Mouse (Mus musculus) adrenal gland, adult 18-20 months (tissue): ENCODE measurements around the gene Usp38. TPM values are rescaled to one million over a fixed set of nuclear protein-coding genes. Genes with fewer than 3 reads are reported as not detected.
"Not testable (repeated sequence)": the region's sequence is repeated elsewhere in the genome, so short reads cannot be mapped to it uniquely, and the experiment has no call there.

Experiments
- DNase-seq, 2 experiments: peaks; one replicate each; pipeline ENCODE4 v3.0.0; 2021 to 2022; ENCODE audit warnings: low spot score in 2 of 2
- long read RNA-seq, 2 experiments: library from polyadenylated mRNA; stranded (forward); transcript quantifications; one replicate each; pipeline ENCODE4 v2.0.0; 2021
- total RNA-seq, 2 experiments: library from RNA; stranded (reverse); gene quantifications; 1 replicate in 1 of 2; 2 replicates in 1 of 2; pipeline ENCODE4 v1.2.3; 2021

The Usp38 gene
- total RNA-seq: 10 to 100 TPM; 23.2 to 25.1 TPM
- long read RNA-seq, experiment 1, full-length matches to known transcripts: 16 of 17 reads
- long read RNA-seq, experiment 1, partial matches to known transcripts: 1 of 17 reads
- long read RNA-seq, experiment 1, other reads (novel, unspliced or antisense): 0 of 17 reads
- long read RNA-seq, experiment 2, full-length matches to known transcripts: 21 of 28 reads
- long read RNA-seq, experiment 2, partial matches to known transcripts: 6 of 28 reads
- long read RNA-seq, experiment 2, other reads (novel, unspliced or antisense): 1 of 28 reads

DNA sequence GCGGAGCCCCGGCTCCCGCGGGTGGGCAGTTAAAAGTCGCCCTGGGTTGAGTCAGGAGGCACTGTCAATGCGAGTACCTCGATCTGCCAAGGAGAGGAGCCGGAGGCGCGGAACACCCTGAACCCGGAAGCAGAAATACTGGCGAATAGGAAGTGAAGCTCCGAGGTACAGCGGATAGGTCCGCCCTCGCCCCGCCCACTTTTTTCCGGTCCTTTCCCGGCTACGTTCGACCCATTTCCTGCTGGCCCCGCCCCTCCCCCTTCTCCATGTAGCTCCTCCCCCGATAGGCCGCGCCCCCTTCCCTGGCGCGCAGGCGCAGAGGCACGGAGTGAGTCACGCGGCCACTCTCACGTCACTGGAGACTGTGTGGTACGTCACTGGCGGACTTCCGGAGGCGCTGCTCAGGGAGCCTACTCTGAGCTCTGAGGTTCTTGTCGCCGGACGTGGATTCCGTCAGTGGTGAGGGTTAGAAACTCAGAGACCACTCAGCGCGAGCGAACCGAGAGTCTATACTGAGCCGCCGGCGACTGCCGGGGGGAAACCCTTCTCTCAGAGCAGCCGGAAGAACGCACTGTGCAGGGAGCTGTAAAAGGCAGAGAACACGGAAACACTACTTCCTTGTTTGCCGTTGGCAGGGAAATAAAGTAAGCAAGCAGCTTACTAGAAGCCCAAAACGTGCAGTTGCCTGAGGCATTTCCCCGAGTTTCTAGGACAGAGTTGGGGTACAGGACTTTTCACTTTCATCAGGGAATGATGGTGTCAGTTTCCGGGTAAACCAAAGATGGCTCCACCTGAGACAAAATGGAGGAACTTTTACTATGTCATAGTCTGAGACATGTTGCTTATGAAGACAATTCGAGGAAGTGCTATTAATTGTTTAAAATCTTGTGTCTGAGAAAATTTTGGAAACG, at the start of gene Usp38:
Usp38 (minus strand) TSS at position 140 of the 911 bp plus-strand sequence.
- DNase-seq: peak; percentile 100

DNA sequence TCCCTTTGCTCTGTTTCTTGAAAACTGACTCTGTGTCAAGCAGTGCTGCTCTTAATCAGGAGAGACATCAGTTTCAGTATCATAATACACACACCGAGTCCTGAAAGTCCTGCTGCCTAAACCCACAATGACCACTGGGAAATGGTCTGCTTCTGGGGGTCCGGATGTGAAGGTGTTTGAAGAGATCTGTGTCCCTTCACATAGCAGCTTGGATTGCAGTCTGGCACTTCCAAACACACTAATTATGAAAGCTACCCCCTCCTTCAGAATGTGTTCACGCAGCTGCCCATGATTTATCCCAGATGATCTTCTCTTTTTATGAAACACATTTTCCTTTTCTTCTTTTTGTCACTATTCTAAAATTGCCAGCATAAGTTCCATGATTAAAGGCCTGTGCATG, 47.8 kb upstream of the Usp38 start:
- no peak for DNase-seq

DNA sequence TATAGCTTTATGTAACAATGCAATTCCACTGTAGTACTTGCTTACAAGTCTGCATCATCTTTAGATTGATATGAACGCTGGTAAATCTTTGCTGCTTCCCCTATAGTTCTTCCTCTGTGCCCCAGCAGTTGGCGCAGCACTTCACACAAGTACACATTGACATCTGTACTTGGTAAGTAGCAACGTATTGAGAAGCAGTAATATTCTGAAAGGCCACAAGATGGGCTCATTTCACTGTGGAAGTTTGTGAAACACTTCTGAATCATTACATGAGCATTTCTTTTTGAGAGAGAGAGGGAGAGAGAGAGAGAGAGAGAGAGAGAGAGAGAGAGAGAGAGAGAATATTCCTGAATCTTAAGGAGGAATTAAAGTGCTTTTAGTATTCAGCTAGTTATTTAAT, 47.2 kb upstream of the Usp38 start:
- no peak for DNase-seq

DNA sequence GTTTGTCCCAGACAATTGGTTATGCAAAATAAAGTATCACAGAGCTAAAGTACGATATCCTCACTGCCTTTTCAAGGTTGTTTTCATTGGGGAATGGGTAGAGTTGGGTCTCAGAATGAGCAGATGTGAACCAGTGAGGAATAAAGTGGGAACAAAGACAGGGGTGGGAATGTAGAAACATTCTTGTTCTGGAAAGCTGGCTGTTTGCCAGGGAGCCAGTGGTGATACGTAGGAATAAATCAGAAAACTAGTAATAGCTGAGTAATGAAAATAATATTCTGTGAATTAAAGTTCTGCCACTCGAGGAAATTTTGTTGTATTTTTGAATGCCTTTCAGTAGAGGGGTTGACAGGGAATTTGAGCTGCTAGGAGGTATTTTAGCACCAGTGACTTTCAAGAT, 29.5 kb upstream of the Usp38 start:
- no peak for DNase-seq

DNA sequence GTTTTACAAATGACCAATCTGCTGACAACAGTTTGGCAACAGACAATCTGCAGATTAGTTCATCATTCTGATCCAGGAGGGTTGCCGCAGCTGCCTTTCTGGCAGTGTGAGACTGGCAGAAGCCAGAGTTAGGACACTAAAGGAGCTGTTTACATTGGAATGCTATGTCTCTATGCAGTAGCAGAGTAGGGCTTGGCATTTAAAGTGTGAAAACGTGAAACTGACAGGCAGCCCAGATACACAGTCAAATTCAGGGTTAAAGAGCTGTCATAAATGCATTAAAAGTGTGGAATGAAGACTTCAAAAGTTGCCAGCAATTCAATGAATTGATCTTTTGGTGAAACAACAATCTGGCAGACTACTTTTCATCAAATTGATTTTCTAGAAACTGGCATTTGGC, 13.3 kb upstream of the Usp38 start:
- DNase-seq: no peak

DNA sequence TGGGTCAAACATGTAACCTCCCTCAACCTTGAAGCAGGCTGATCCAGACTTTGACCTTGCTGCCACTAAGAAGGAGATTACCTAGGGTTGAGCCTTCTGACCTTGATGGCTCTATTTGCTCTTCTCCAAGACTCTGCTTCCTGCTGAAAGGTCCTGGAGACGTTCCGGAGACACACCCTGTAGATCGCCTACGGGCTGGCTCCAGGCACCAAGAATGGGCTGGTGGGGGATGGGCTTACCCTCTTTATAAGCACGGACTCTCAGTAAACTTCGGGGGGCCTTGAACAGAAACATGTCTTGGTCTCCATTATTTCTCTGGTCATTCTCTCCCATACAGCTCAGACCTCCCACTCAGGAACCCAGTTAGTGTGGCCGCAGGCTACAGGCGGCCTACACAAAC, 2.8 kb upstream of the Usp38 start:
- not testable (repeated sequence) for DNase-seq

DNA sequence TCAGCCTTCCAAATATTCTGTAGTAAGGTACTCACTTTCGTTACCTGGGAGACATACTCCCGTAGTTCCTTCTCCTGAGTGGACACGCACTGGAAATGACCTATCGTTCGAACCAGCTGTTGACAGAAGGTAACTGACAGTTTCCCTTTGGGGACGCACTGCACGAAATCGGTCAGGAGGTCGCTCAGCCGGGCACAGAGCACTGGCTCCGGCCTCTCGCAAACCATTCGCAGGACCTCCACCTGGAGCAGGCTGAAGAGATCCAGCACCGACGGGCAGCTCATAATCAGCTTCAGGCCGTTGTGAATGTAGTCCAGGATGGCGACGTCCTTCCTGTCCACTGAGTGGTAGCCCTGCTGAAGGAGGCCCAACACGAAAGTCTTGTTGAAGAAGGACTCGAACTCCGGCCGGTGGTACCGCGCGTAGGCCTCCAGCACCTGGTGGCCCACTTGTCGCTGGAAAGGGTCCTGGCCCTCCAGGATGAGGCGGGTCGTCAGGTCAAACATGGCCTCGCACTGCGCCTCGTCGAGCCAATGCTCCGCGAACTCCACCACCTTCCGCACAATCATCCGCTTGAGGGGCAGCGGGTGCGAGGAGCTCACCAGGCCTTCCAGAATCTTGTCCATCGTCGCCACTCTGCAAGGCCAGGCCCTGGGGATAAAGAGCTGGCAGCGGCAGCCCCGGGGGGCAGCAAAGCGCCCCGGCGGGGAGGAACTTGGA, 757 bp downstream of the Usp38 start:
- peak in 1 of 2 experiments; percentile 5 for DNase-seq

DNA sequence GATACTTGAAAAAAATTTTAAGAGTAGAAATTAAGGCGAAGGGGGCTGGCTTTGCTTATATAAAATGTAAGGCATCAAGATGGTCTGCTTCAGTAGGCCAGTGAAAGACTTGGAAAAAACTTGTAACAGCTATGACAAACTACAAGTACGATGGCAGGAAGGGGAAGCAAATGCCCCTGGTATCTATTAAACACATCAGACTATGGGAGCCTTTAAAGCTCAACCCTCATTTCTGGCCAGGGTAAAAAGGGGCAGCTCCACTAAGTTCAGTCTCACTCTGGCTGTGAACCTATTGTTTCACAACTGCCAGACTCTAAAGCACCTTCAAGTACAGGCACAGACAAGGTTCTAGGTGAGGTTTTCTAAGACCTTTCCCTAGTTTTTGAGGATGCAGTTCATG, 2.0 kb downstream of the Usp38 start:
- DNase-seq: no peak

DNA sequence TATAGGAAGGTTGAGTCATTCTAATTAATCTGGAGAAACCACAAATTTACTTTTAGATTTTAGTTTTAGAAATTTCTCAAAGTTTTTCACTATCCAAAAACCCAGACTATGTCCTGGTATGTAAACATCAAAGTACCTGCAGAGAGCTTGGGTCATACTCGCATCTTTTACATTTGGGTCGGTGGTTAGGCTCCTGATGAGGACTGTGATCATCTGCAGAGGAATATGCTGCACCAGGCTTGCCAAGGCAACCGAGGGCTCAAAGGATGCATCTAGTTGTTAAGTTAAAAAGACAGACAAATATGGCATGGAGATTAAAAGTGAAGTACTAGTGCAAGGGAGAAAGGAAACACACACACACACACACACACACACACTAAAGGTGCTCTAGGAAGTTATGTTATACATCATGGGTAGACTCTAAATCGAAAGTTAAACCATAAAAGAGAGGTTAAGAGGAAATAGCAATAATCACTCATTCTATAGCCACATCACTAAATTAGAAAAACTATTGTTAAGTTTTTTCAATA, 2.6 kb downstream of the Usp38 start:
- DNase-seq: no peak

DNA sequence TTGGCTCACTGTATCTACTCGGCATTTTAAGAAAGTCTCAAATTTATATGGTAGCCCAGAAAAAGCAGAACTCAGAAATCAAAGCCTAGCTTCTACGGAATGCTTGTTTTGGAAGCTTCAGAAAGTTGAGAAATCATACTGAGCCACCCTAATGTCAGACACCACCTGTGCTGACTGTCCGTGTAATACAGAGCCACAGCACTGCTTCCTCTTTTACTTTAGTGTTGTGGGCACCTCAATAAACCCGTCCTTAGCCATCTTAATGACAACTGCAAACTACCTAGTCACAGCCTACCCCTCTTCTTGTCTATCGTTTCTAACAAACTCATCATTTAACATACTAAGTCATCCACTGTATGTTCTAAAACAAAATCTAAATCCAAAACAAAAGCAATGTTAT, 4.3 kb downstream of the Usp38 start:
- DNase-seq: no peak

DNA sequence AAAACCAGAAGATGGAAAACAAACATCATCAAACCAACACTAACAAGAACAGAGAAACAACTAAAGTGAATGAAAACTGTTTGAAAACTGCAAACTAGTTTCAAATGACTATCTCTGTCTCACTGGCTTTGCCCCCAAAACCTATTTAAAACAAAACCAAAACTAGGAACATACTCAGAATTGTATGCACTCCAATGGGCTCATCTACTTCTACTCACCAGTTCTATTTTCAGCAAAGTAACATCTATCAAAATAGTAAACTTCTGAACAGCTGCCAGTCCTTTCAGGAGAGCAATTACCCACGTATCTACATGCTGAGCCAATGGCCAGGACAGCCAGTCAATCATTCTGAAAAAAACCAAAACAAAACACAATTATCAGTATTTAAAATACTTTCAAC, 9.6 kb downstream of the Usp38 start:
- no peak for DNase-seq

DNA sequence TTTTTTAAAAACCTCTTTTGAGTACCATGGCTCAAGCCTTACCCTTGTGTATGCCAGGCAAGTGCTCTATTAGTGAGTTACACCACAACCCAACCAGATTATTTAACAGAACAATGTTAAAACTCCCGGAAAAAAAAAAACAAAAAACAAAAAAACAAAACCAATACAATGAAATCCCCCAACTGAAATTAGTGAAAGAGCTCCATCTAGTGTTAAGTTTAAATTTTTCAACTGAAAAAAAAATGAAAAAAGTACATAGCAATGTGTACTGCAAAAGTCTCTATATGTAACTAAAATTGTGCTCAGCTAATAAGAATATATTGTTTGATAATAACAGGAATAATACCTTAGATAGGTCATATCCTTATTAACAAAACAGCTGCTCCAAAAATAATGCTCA, 18.1 kb downstream of the Usp38 start:
- DNase-seq: no peak

DNA sequence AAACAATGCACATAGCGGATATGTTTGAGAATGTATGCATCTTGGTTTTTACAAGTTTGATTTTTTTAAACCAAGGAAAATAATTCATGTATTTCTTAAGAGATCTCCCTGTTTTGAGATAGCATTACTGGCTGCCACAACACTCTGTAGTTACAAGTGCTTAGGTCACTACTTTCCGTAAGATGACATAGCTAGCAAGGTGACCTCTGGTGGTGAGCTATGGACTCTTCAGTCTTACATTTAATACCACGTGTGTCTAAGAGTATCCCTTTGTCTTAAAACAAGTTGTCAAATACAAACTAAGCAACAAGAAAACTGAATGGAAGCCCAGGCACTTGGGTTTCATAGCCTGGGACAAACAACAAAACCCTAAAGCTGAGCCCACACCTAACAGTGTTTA, 22.8 kb downstream of the Usp38 start:
- DNase-seq: no peak

DNA sequence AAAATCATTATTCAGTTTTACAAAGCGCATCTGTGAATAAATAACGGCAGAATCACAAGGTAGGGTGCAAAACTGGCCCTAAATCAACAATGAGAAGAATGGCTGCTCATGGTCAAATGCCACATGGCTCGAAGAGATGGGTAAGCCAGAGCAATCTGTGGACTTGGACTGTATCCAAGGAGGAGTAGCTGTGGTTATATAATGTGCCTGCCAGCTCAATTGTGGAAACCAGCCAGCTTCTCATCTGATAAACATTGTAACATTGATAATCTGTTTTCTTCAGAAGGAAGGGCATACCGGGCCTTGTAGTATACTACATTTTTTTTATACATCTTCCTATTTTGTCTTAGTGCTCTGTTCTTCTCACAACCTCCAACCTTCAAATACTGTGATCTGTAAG, 31.9 kb downstream of the Usp38 start:
- DNase-seq: peak in 1 of 2 experiments; percentile 12

DNA sequence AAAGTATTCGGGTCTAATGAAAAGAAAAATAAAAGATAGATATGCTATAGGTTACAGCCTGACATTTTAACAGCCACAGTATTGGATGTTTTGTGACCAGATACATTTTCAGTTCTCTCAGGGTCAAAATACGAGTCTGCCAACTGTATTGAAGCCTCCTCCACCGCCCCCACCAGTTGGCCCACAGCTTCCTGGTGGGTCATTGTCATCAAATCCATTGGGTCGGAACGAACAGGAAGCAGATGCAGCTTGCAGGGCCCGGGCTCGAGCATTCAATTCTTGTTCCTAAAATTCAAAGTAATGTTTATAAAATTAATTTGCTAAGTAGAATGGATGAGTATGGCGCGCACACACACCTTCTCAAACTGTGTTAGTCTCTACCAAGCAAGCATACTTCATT, 33.0 kb downstream of the Usp38 start:
- no peak for DNase-seq

DNA sequence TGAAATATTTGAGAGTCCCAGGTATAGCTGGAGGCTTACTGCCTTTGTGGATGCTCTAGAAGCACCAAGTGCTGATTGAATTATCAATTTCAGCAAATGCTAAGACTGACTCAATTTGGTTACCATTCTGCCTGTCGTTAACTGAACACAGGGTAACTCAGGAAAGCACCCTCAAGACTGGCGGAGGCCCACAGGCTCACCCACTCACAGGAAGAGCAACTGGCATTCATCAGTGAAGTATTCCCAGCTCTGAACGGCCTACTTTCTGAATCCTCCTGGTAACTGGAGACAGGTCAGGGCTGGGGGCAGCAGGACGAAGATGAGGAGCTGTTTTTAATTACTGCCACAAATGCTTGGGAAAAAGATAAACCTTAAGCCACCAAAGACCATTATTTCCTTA, 34.7 kb downstream of the Usp38 start:
- no peak for DNase-seq

DNA sequence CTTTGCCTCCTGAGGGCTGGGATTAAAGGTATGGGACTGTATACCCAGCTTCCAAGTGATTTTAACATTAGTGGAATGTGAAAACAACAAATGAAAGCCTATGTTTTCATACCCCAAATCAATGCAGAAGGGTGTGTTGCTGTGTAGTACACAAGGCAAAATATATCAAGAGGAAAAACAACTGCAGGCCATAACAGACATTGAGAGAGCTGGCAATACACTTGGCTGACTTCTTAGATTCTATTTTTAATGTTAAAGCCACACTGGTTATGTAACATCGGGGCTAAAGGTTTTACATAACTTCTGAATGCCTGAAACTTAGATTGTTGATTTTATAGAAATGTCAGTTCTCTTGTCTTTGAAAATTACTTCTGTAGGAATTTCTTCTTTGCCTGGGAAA, 37.5 kb downstream of the Usp38 start:
- no peak for DNase-seq

DNA sequence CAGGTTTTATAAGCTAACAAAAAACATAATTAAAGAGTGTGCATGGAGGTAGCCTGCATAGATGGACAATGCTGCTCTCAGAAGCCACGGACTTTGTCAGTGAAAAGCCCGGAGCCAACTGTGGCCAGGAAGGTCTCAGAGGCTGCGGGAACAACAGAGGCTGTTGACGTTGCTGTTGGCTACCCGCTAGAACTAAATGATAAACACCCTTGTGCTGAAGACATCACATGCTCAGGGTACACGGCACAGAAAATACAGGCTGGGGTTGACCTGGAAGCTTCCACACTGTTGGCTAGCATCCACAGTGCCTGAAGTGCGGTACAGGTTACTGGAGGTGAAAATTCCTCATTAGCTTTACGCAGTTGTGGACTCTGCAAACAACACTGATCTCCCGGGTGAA, 43.6 kb downstream of the Usp38 start:
- no peak for DNase-seq

DNA sequence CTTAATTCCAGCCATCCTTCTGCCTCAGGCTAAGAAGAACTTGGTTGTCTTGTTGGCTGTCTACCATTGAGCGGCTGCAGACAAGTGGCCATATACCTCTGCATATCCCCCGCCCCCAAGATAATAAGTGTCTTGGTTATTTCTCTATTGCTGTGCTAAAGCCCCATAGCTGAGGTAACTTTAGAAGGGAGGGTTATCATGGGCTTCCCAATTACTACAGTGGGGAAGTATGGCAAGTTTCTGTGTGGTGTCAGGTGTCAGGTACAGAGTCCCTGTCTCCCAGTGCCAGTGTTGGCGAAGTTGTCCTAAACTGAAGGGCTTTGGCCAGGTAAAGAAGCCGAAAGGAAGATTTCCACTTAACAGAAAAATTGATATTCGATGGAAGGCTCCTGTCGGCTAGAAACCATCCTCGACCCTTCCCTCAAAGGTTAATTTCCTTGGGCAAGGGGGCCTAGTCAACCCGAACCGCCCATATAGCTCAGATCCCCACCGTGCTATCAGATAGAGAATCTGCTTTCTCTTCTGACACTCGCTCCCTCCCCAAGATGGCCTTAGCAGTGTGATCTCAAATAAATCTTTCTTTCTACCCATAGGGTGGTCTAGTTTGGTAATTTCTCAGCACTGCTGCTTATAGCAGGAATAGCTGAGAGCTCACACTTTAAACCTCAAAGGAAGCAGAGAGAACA, 44.6 kb downstream of the Usp38 start:
- no peak for DNase-seq

DNA sequence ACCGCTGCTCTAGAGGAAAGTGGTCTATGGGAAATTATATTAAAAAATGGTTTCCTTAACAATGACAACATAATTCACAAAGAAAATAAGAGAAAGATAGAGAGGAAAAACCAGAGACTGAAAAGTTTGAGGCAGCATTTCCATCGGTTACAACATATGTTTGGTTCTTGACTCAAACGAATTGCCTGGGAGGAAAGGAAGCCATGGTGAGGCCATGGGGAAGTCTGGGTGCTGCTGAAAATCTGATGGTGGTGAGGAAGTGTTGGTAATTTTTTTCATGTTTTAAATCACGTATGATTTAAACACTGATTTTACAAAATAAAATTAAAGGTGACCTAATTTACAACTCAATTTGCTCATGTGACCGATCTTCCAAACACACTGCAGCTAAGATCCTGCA, 45.3 kb downstream of the Usp38 start:
- DNase-seq: no peak

DNA sequence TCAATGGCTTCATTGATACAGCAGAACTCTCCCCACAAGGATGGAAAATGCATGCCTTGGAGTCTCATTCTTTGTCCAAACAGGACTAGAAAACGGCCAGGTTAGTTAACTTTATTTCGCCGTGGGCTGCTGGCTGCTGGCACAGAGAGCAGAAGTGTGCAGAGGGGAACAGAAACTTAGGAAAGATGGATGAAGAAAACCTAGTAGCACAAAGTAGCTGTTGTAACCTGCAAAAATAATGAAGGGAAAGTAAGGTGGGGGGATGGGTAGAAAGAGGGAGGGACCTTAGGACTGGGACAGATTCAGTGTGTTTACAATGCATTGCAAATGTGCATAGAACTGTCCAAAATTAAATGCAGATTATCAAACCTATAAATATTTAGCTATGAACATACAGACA, 51.6 kb downstream of the Usp38 start:
- DNase-seq: no peak
